Mouse (Mus musculus) C2C12 (cell line): ENCODE measurements around the gene Lemd1.

Experiments
- CEBPB ChIP-seq: IDR thresholded peaks from one replicate; pipeline ENCODE4 v1.6.1; 2011; ENCODE audit warnings: low read depth, mild to moderate bottlenecking, control low read depth, moderate library complexity
- CTCF ChIP-seq: IDR thresholded peaks from one replicate; pipeline ENCODE4 v1.5.1; 2011; ENCODE audit not compliant: control insufficient read depth, insufficient read depth, insufficient read length
- FOSL1 ChIP-seq: IDR thresholded peaks from one replicate; pipeline ENCODE4 v1.8.0; 2011; ENCODE audit warnings: mild to moderate bottlenecking, low read length; ENCODE audit not compliant: poor library complexity, insufficient read depth, severe bottlenecking
- MAX ChIP-seq: IDR thresholded peaks from one replicate; pipeline ENCODE4 v1.6.1; 2011; ENCODE audit warnings: mild to moderate bottlenecking, control low read depth
- MYOD1 ChIP-seq: IDR thresholded peaks from one replicate; pipeline ENCODE4 v1.6.1; 2011; ENCODE audit warnings: low read depth; ENCODE audit not compliant: control insufficient read depth, insufficient read length
- MYOG ChIP-seq: IDR thresholded peaks from one replicate; pipeline ENCODE4 v1.6.1; 2011; ENCODE audit not compliant: control insufficient read depth, insufficient read length; ENCODE audit errors: extremely low read depth
- USF1 ChIP-seq: IDR thresholded peaks from one replicate; pipeline ENCODE4 v1.6.1; 2011; ENCODE audit warnings: low read depth, mild to moderate bottlenecking, control low read depth, moderate library complexity

DNA sequence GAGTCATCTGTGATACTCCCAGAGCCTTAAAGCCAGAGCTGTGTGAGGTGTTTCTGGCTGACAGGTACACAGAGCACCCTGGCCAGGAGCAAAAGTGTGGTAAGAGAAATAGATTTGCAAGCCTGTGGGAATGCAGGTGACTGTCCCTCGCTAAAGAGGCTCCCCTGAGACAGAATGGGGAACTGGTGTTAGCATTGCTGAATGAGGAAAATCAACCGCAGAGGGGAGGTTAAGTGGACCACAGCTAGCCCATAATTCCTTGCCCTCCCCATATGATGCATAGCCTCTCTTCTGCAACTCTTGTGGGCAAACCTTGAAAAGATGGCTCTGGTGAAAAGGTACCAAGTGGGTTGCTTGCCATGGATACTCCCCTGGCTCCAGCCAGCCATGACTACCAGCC, 41.8 kb upstream of the Lemd1 start:
- TF ChIP-seq CEBPB (no peak), USF1 (no peak), CTCF (no peak), MYOD1 (peak; percentile 24), MYOG (no peak), MAX (no peak), FOSL1 (no peak)
